ENCODE assay signal across 10 mouse cellular contexts in the genomic region with DNA sequence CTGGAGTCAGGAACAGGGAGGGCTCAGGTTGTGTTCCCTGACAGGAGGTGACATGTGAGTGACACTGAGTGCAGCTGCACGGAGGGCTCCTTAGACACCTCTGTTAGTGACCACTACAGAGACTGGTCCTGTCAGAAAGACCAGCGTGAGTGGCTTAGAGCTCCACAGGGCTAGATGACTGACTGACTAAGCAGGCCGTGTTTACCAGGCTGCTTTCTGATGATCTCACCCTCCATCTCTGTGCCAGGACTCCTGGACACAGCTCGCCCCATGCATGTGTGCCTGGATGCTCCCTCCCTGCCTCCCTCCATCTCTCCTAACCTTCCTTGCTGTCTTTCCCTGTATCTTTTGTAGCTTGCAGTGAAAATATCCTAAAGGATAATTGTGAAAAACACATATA. TPM values are rescaled to one million over a fixed set of nuclear protein-coding genes. Genes with fewer than 3 reads are reported as not detected.
DNase-seq lines count a peak whose midpoint lies in the region; ATAC-seq and TF ChIP-seq lines count a peak whose summit lies in the region.
"Had no signal": no experiment of that assay in that cellular context is flagged by ENCODE, and none has a peak within 500 bp of the region (broad histone marks: within the 10 kb centered on the region; RNA-seq: fewer than 3 reads in every experiment).

No protein-coding gene starts in this region.

- no peak overlapping the region for H3K4me2 ChIP-seq in hindbrain, embryonic 16.5 days (ENCODE audit: low read length)
- no peak overlapping the region for H3K4me2 ChIP-seq in hindbrain, embryonic 13.5 days
- no peak overlapping the region for H3K4me2 ChIP-seq in heart, embryonic 12.5 days
- H3K4me2 ChIP-seq: hindbrain, embryonic 15.5 days; midbrain, embryonic 13.5 days had no signal

- peak; percentile 61; the same call in 1 of the 2 replicates for TF ChIP-seq POLR2A in cerebellum, adult 2 months (IDR thresholded peaks at IDR 0.05; ENCODE audit: borderline replicate concordance, insufficient read depth, low read length)

- no peak for TF ChIP-seq CTCF in cerebellum, adult 2 months (IDR thresholded peaks at IDR 0.05; ENCODE audit: borderline replicate concordance, insufficient read depth, low read depth, low read length)

- H3K9ac ChIP-seq in hindbrain, embryonic 16.5 days (ENCODE audit: low read depth, low read length) = no peak overlapping the region
- H3K9ac ChIP-seq in hindbrain, embryonic 13.5 days = no peak overlapping the region
- H3K9ac ChIP-seq in heart, embryonic 12.5 days = no peak overlapping the region
- H3K9ac ChIP-seq: hindbrain, embryonic 15.5 days; midbrain, embryonic 13.5 days had no signal

- H3K27me3 ChIP-seq in hindbrain, embryonic 16.5 days (replicated peaks; ENCODE audit: control insufficient read depth, insufficient read depth, low read length) = no peaks in the 10 kb centered on the region
- H3K27me3 ChIP-seq in hindbrain, embryonic 13.5 days = no peaks in the 10 kb centered on the region
- H3K27me3 ChIP-seq in cerebellum, adult 2 months (ENCODE audit: control insufficient read depth, insufficient read depth, low read length) = no peaks in the 10 kb centered on the region
- no peaks in the 10 kb centered on the region for H3K27me3 ChIP-seq in heart, embryonic 12.5 days (replicated peaks)
- H3K27me3 ChIP-seq: hindbrain, embryonic 15.5 days; midbrain, embryonic 13.5 days had no signal

- no peak overlapping the region for H3K4me3 ChIP-seq in hindbrain, embryonic 16.5 days (ENCODE audit: low read length)
- H3K4me3 ChIP-seq in hindbrain, embryonic 13.5 days = no peak overlapping the region
- H3K4me3 ChIP-seq in cerebellum, adult 2 months (replicated peaks; ENCODE audit: insufficient read depth, low read depth, low read length) = no peak overlapping the region
- no peak overlapping the region for H3K4me3 ChIP-seq in heart, embryonic 12.5 days
- H3K4me3 ChIP-seq: hindbrain, embryonic 15.5 days; midbrain, embryonic 13.5 days had no signal

- H3K4me1 ChIP-seq in hindbrain, embryonic 16.5 days (ENCODE audit: control insufficient read depth, insufficient read depth, low read depth, low read length) = no peaks in the 10 kb centered on the region
- no peaks in the 10 kb centered on the region for H3K4me1 ChIP-seq in hindbrain, embryonic 13.5 days (replicated peaks)
- peaks cover 31% of the 10 kb centered on the region for H3K4me1 ChIP-seq in cerebellum, adult 2 months (ENCODE audit: control insufficient read depth, insufficient read depth, low read length)
- H3K4me1 ChIP-seq in heart, embryonic 12.5 days (replicated peaks) = peaks cover 13% of the 10 kb centered on the region
- H3K4me1 ChIP-seq: hindbrain, embryonic 15.5 days; midbrain, embryonic 13.5 days had no signal

- no peak overlapping the region for H3K27ac ChIP-seq in hindbrain, embryonic 16.5 days (ENCODE audit: low read depth, low read length)
- H3K27ac ChIP-seq in hindbrain, embryonic 13.5 days = no peak overlapping the region
- peak overlapping the region; percentile 99 for H3K27ac ChIP-seq in cerebellum, adult 2 months (ENCODE audit: insufficient read depth, low read length)
- H3K27ac ChIP-seq in heart, embryonic 12.5 days (ENCODE audit: poor library complexity, severe bottlenecking) = 0 out of 2 replicates have a peak overlapping the region, but pooled peaks have one; percentile 38
- H3K27ac ChIP-seq: hindbrain, embryonic 15.5 days; midbrain, embryonic 13.5 days had no signal

- no peaks in the 10 kb centered on the region for H3K9me3 ChIP-seq in hindbrain, embryonic 16.5 days (ENCODE audit: control insufficient read depth, low read length)
- H3K9me3 ChIP-seq in hindbrain, embryonic 13.5 days = no peaks in the 10 kb centered on the region
- no peaks in the 10 kb centered on the region for H3K9me3 ChIP-seq in heart, embryonic 12.5 days (replicated peaks)
- H3K9me3 ChIP-seq: hindbrain, embryonic 15.5 days had no signal

- DNase-seq in Muller cell, postnatal 12 days (ENCODE audit: inconsistent ontology term) = peak; percentile 53
- DNase-seq in cerebellum, adult 2 months = peak; percentile 87 to 96
- no peak for DNase-seq in yolk sac, embryonic 10.5 days (ENCODE audit: low spot score)
- no peak for DNase-seq in natural killer cell, adult 2 months (ENCODE audit: low spot score in 2 of 2)

- no peaks in the 10 kb centered on the region for H3K36me3 ChIP-seq in hindbrain, embryonic 16.5 days (ENCODE audit: control insufficient read depth, insufficient read depth, low read length)
- no peaks in the 10 kb centered on the region for H3K36me3 ChIP-seq in hindbrain, embryonic 13.5 days
- peaks cover 6% of the 10 kb centered on the region for H3K36me3 ChIP-seq in heart, embryonic 12.5 days
- H3K36me3 ChIP-seq: hindbrain, embryonic 15.5 days; midbrain, embryonic 13.5 days had no signal

- peak; percentile 60 for ATAC-seq in hindbrain, embryonic 16.5 days
- ATAC-seq in hindbrain, embryonic 13.5 days (ENCODE audit: low FRiP score) = no peak
- ATAC-seq in heart, embryonic 12.5 days (ENCODE audit: insufficient number of reproducible peaks, low FRiP score) = no peak
- no peak for ATAC-seq in erythroid progenitor cell, adult 5-6 weeks (replicated peaks; ENCODE audit: low FRiP score, poor library complexity, severe bottlenecking)
- ATAC-seq: midbrain, embryonic 13.5 days had no signal

- 67% methylated on average over 4 of the region's 4 CpGs for WGBS in hindbrain, embryonic 16.5 days
- WGBS in hindbrain, embryonic 13.5 days = 74% methylated on average over 4 of the region's 4 CpGs
- WGBS in cerebellum, adult 2 months = 3% methylated on average over 4 of the region's 4 CpGs
- 30% methylated on average over 4 of the region's 4 CpGs for WGBS in heart, embryonic 12.5 days

RNA-seq across cellular contexts. Expression of a gene that starts 36.7 kb away (rescaled TPM):
- 39.1 and 44.7 TPM in 2 replicates for polyA plus RNA-seq in hindbrain, embryonic 16.5 days (2015; fragmentation: Nextera tagmentation; extraction: Ambion mirVana)
- polyA plus RNA-seq in hindbrain, embryonic 13.5 days (2015; fragmentation: Nextera tagmentation; extraction: Ambion mirVana) = 66.7 and 68.0 TPM in 2 replicates
- 43.5 and 46.2 TPM in 2 replicates for polyA plus RNA-seq in cerebellum, adult 2 months (2012; rRNA removed)
- 93.7 and 97.0 TPM in 2 replicates for polyA plus RNA-seq in heart, embryonic 12.5 days (2016; fragmentation: Nextera tagmentation; extraction: Ambion mirVana)
- total RNA-seq in erythroid progenitor cell, adult 5-6 weeks (2015; ENCODE audit: low replicate concordance) = 73.9 and 109 TPM in 2 replicates
- total RNA-seq in erythroid progenitor cell, adult 5-6 weeks (2017; ENCODE audit: low replicate concordance) = 71.8 and 72.6 TPM in 2 replicates

Comparison
In these comparisons a context has a peak if more than half of its experiments do, and no peak if none do; other contexts are left out.
1. H3K27ac ChIP-seq: peak in cerebellum, adult 2 months (single experiment) and heart, embryonic 12.5 days (single experiment); none in hindbrain, embryonic 16.5 days (single experiment) and hindbrain, embryonic 13.5 days (single experiment).
2. DNase-seq: peak in Muller cell, postnatal 12 days (single experiment) and cerebellum, adult 2 months (2 of 2); none in yolk sac, embryonic 10.5 days (single experiment) and natural killer cell, adult 2 months (0 of 2).